Mouse (Mus musculus): ENCODE measurements around the gene Tbl1x.
A peak's percentile ranks its signal among the peaks of the same experiment; 100 is the strongest.

DNA sequence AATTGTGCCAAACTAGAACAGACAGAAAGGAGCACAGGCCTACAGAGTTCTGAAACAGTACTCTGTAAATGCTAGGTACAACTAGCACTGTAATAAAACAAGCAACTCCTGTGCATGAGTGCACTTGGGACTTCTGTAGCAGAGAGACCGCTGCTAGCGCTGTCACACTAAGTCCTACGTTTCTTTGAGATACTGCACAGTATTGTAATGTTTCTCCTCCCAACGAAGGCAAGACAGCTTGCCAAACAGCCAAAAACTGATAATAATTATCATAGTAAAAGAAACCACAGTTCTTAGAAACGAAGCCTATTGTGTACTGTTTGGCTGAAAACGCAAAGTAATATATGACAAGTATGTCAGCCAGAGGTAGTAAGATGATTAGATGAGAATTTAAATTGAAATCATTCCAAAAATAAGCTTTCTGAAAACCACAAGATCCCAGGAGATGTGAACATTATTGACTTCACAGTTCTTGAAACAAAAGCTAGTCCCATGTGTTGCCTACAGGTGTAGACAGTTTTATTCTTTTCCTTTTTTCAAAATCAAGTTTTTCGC is 83.9 kb downstream of the Tbl1x start:
- TF ChIP-seq CTCF (IDR thresholded peaks at IDR 0.05; ENCODE audit: low read depth) (no peak), EP300 (IDR thresholded peaks at IDR 0.05; ENCODE audit: low read depth) (0 out of 2 replicates have a peak, but pooled peaks have one; percentile 23)
